Mouse (Mus musculus) midbrain, embryonic 12.5 days (tissue): Measurements from ENCODE around the gene Gpr183. TPM values are rescaled to one million over a fixed set of nuclear protein-coding genes. Genes with fewer than 3 reads are reported as not detected.

Experiments used
- ATAC-seq: fragments of 200-750 bp; cut with Nextera tagmentation; 2 replicates; pipeline ENCODE4 v1.8.0; 2017; ENCODE audit warnings: low read depth, moderate TSS enrichment, moderate library complexity; ENCODE audit not compliant: low FRiP score
- H3K27ac ChIP-seq: fragments of 300-500 bp; sonication (generic); replicated peaks from 2 replicates; pipeline ENCODE4 v1.5.1; 2016; ENCODE audit warnings: mild to moderate bottlenecking
- H3K27me3 ChIP-seq: fragments of 300-500 bp; sonication (generic); 2 replicates; pipeline ENCODE4 v1.6.1; 2016; ENCODE audit warnings: mild to moderate bottlenecking
- H3K36me3 ChIP-seq: fragments of 300-500 bp; sonication (generic); 2 replicates; pipeline ENCODE4 v1.6.1; 2016
- H3K4me1 ChIP-seq: fragments of 300-500 bp; sonication (generic); 2 replicates; pipeline ENCODE4 v1.6.1; 2016
- H3K4me2 ChIP-seq: fragments of 300-500 bp; sonication (generic); replicated peaks from 2 replicates; pipeline ENCODE4 v1.6.1; 2016; ENCODE audit warnings: mild to moderate bottlenecking, moderate library complexity
- H3K4me3 ChIP-seq: fragments of 300-500 bp; sonication (generic); 2 replicates; pipeline ENCODE4 v1.5.1; 2016; ENCODE audit warnings: mild to moderate bottlenecking
- H3K9ac ChIP-seq: fragments of 300-500 bp; sonication (generic); replicated peaks from 2 replicates; pipeline ENCODE4 v1.6.1; 2016; ENCODE audit warnings: mild to moderate bottlenecking, moderate library complexity
- H3K9me3 ChIP-seq: fragments of 300-500 bp; sonication (generic); 2 replicates; pipeline ENCODE4 v1.6.1; 2016; ENCODE audit warnings: mild to moderate bottlenecking
- WGBS: fragments of 180-500 bp; shearing (Covaris S2); methylation state at CpG from one replicate; pipeline ENCODE4 v1.1.7; 2016; 5-methylcytosine and 5-hydroxymethylcytosine counted together
- polyA plus RNA-seq: library from polyadenylated mRNA; unstranded; fragments of >200 nt; fragmentation: Nextera tagmentation; extraction: Ambion mirVana; gene quantifications from 2 replicates; pipeline ENCODE4 v1.2.1, GENCODE M21; 2016

The Gpr183 gene
- polyA plus RNA-seq, 1 experiment from 2014 or later, result 1.2 TPM

- no peaks in the 10 kb centered on the region for H3K27me3 ChIP-seq
- no peak overlapping the region for H3K4me3 ChIP-seq
- no peak for ATAC-seq
- H3K4me2 ChIP-seq, result no peak overlapping the region
- no peaks in the 10 kb centered on the region for H3K9me3 ChIP-seq
- peaks cover 30% of the 10 kb centered on the region for H3K36me3 ChIP-seq
- H3K4me1 ChIP-seq, result no peaks in the 10 kb centered on the region
- H3K9ac ChIP-seq, result no peak overlapping the region
- H3K27ac ChIP-seq, result no peak overlapping the region
- WGBS, result 95% methylated on average over 8 of the region's 8 CpGs
These were observed 31.8 kb upstream of the Gpr183 start for GRCm38 (mm10) chr14:121996786-121997185.

DNA sequence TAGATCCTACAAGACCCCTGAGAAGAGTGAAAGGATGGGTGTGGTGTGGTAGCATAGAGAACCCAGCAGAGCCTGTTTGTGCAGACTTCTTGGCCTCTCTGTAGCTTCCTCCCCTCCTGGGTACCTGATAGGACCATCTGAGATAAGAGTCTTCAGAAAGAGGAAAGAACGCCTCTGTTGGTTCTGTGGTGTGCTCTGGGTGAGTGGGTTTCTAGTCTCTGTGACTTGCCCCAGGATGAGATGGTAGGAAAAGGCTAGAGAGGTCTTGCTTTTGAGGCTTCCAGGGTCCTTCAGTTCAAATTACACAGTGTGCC is 30.5 kb upstream of the Gpr183 start:
- Histone ChIP-seq H3K27me3 (no peaks in the 10 kb centered on the region), H3K4me3 (no peak overlapping the region), H3K4me2 (no peak overlapping the region), H3K9me3 (no peaks in the 10 kb centered on the region), H3K4me1 (no peaks in the 10 kb centered on the region), H3K27ac (no peak overlapping the region), H3K36me3 (peaks cover 29% of the 10 kb centered on the region), H3K9ac (no peak overlapping the region)
- 77% methylated on average over 1 of the region's 1 CpGs for WGBS
- ATAC-seq, result no peak

- Histone ChIP-seq H3K4me3 (no peak overlapping the region), H3K27ac (no peak overlapping the region), H3K9ac (no peak overlapping the region), H3K4me1 (no peaks in the 10 kb centered on the region), H3K4me2 (no peak overlapping the region), H3K27me3 (no peaks in the 10 kb centered on the region), H3K36me3 (peaks cover 33% of the 10 kb centered on the region), H3K9me3 (no peaks in the 10 kb centered on the region)
- no peak for ATAC-seq
- 95% methylated on average over 7 of the region's 7 CpGs for WGBS
These were observed 30.0 kb upstream of the Gpr183 start for GRCm38 (mm10) chr14:121994846-121995556.

GRCm38 (mm10) chr14:121994171-121994700 is 29.2 kb upstream of the Gpr183 start:
- no peak for ATAC-seq
- 96% methylated on average over 17 of the region's 17 CpGs for WGBS

GRCm38 (mm10) chr14:121993616-121994015 is 28.6 kb upstream of the Gpr183 start:
- Histone ChIP-seq H3K4me1 (no peaks in the 10 kb centered on the region), H3K4me3 (no peak overlapping the region), H3K27ac (no peak overlapping the region), H3K9me3 (no peaks in the 10 kb centered on the region), H3K27me3 (no peaks in the 10 kb centered on the region), H3K9ac (no peak overlapping the region), H3K4me2 (no peak overlapping the region), H3K36me3 (peaks cover 34% of the 10 kb centered on the region)
- 94% methylated on average over 4 of the region's 4 CpGs for WGBS
- ATAC-seq, result no peak

More at GRCm38 (mm10) chr14:121994171-121994700, 29.2 kb upstream of the Gpr183 start:
- no peaks in the 10 kb centered on the region for H3K27me3 ChIP-seq
- no peak overlapping the region for H3K27ac ChIP-seq
- H3K36me3 ChIP-seq, result peaks cover 34% of the 10 kb centered on the region
- H3K9me3 ChIP-seq, result no peaks in the 10 kb centered on the region
- no peak overlapping the region for H3K4me2 ChIP-seq
- H3K4me1 ChIP-seq, result no peaks in the 10 kb centered on the region
- no peak overlapping the region for H3K4me3 ChIP-seq
- H3K9ac ChIP-seq, result no peak overlapping the region

GRCm38 (mm10) chr14:121992395-121993280 is 27.6 kb upstream of the Gpr183 start:
- no peak overlapping the region for H3K4me3 ChIP-seq
- no peak for ATAC-seq
- WGBS, result 93% methylated on average over 13 of the region's 13 CpGs

GRCm38 (mm10) chr14:121991921-121992320 is 26.9 kb upstream of the Gpr183 start:
- no peaks in the 10 kb centered on the region for H3K27me3 ChIP-seq
- no peak overlapping the region for H3K9ac ChIP-seq
- H3K27ac ChIP-seq, result no peak overlapping the region
- H3K4me2 ChIP-seq, result no peak overlapping the region
- no peak overlapping the region for H3K4me3 ChIP-seq
- no peak for ATAC-seq
- peaks cover 34% of the 10 kb centered on the region for H3K36me3 ChIP-seq
- no peaks in the 10 kb centered on the region for H3K9me3 ChIP-seq
- no peaks in the 10 kb centered on the region for H3K4me1 ChIP-seq

More at GRCm38 (mm10) chr14:121992395-121993280, 27.6 kb upstream of the Gpr183 start:
- Histone ChIP-seq H3K4me1 (no peaks in the 10 kb centered on the region), H3K9me3 (no peaks in the 10 kb centered on the region), H3K27ac (no peak overlapping the region), H3K4me2 (no peak overlapping the region), H3K36me3 (peaks cover 34% of the 10 kb centered on the region), H3K27me3 (no peaks in the 10 kb centered on the region), H3K9ac (no peak overlapping the region)

DNA sequence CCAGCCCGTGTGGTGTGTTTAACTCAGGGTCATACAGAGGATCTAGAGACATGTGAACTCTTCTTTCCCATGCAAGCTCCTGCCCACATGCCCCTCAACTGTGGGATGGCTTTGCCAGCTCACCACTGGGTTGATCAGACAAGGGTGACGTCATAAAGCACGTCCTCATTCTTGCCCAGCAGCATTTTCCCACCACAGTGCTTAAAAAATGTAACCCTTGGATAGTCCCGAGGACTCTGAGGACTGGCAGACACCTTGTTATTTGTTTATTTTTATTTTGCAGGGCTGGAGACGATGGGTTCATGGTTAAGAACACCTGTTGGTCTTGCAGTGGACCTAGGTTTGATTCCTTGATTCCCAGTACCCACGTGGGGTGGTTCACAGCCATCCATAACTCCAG is 25.9 kb upstream of the Gpr183 start:
- no peak for ATAC-seq
- no peak overlapping the region for H3K27ac ChIP-seq
- H3K27me3 ChIP-seq, result no peaks in the 10 kb centered on the region
- no peak overlapping the region for H3K4me2 ChIP-seq
- no peaks in the 10 kb centered on the region for H3K9me3 ChIP-seq
- H3K36me3 ChIP-seq, result peaks cover 23% of the 10 kb centered on the region
- 90% methylated on average over 6 of the region's 6 CpGs for WGBS
- H3K4me3 ChIP-seq, result no peak overlapping the region
- no peaks in the 10 kb centered on the region for H3K4me1 ChIP-seq
- H3K9ac ChIP-seq, result no peak overlapping the region

- H3K27ac ChIP-seq, result no peak overlapping the region
- H3K4me3 ChIP-seq, result no peak overlapping the region
- 96% methylated on average over 3 of the region's 3 CpGs for WGBS
- ATAC-seq, result no peak
- no peaks in the 10 kb centered on the region for H3K27me3 ChIP-seq
- no peak overlapping the region for H3K4me2 ChIP-seq
- no peak overlapping the region for H3K9ac ChIP-seq
- H3K4me1 ChIP-seq, result no peaks in the 10 kb centered on the region
- H3K36me3 ChIP-seq, result peaks cover 14% of the 10 kb centered on the region
- no peaks in the 10 kb centered on the region for H3K9me3 ChIP-seq
These were observed 24.9 kb upstream of the Gpr183 start for GRCm38 (mm10) chr14:121989869-121990268.

DNA sequence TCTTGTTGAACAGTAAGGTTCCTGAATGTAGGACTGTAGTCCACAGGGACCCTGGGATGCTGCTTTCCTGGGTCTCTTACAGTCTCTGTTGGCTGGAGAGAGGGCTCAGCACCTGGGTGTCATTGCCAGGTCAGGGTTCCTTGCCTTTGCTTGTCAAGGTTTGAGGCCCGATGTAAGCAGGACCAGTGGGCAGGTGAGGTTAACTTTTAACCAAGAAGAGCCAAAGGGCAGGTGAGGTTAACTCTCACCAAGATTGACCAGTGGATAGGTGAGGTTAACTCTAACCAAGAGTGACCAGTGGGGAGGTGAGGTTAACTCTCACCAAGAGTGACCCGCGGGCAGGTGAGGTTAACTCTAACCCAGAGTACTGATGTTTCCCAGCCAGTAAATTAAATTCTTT is 24.3 kb upstream of the Gpr183 start:
- H3K4me1 ChIP-seq, result no peaks in the 10 kb centered on the region
- no peak overlapping the region for H3K4me2 ChIP-seq
- H3K9me3 ChIP-seq, result no peaks in the 10 kb centered on the region
- no peaks in the 10 kb centered on the region for H3K27me3 ChIP-seq
- peaks cover 9% of the 10 kb centered on the region for H3K36me3 ChIP-seq
- H3K27ac ChIP-seq, result no peak overlapping the region
- no peak overlapping the region for H3K9ac ChIP-seq
- 98% methylated on average over 3 of the region's 3 CpGs for WGBS
- no peak overlapping the region for H3K4me3 ChIP-seq
- ATAC-seq, result no peak

- H3K27ac ChIP-seq, result no peak overlapping the region
- no peak overlapping the region for H3K4me2 ChIP-seq
- 0 out of 2 replicates have a peak, but pooled peaks cover 5% of the 10 kb centered on the region for H3K36me3 ChIP-seq
- no peaks in the 10 kb centered on the region for H3K9me3 ChIP-seq
- H3K27me3 ChIP-seq, result no peaks in the 10 kb centered on the region
- H3K4me1 ChIP-seq, result no peaks in the 10 kb centered on the region
- no peak overlapping the region for H3K9ac ChIP-seq
- H3K4me3 ChIP-seq, result no peak overlapping the region
- no peak for ATAC-seq
- 85% methylated on average over 4 of the region's 4 CpGs for WGBS
These were observed 22.7 kb upstream of the Gpr183 start for GRCm38 (mm10) chr14:121987691-121988090.

- Histone ChIP-seq H3K4me2 (no peak overlapping the region), H3K9ac (no peak overlapping the region), H3K9me3 (no peaks in the 10 kb centered on the region), H3K27ac (no peak overlapping the region), H3K36me3 (0 out of 2 replicates have a peak, but pooled peaks cover 5% of the 10 kb centered on the region), H3K27me3 (no peaks in the 10 kb centered on the region), H3K4me1 (no peaks in the 10 kb centered on the region), H3K4me3 (no peak overlapping the region)
- WGBS, result 96% methylated on average over 1 of the region's 1 CpGs
- no peak for ATAC-seq
These were observed 22.3 kb upstream of the Gpr183 start for GRCm38 (mm10) chr14:121987287-121987686.
